Mouse (Mus musculus) midbrain, embryonic 10.5 days (tissue): Measurements from ENCODE around the gene Unc5cl. TPM values are rescaled to one million over a fixed set of nuclear protein-coding genes. Genes with fewer than 3 reads are reported as not detected.

Source experiments
- DNase-seq: peaks from one replicate; pipeline ENCODE4 v3.0.0-alpha.2; 2017; ENCODE audit warnings: low spot score
- H3K27ac ChIP-seq: fragments of 300-500 bp; sonication (generic); replicated peaks from 2 replicates; pipeline ENCODE4 v1.5.1; 2016; ENCODE audit warnings: mild to moderate bottlenecking
- H3K27me3 ChIP-seq: fragments of 300-500 bp; sonication (generic); 2 replicates; pipeline ENCODE4 v1.6.1; 2016; ENCODE audit warnings: low read depth, mild to moderate bottlenecking; ENCODE audit not compliant: poor library complexity, severe bottlenecking
- H3K36me3 ChIP-seq: fragments of 300-500 bp; sonication (generic); 2 replicates; pipeline ENCODE4 v1.6.1; 2016; ENCODE audit warnings: mild to moderate bottlenecking, moderate library complexity
- H3K4me1 ChIP-seq: fragments of 300-500 bp; sonication (generic); 2 replicates; pipeline ENCODE4 v1.6.1; 2016
- H3K4me3 ChIP-seq: fragments of 300-500 bp; sonication (generic); 2 replicates; pipeline ENCODE4 v1.5.1; 2016; ENCODE audit warnings: mild to moderate bottlenecking, moderate library complexity
- H3K9me3 ChIP-seq: fragments of 300-500 bp; sonication (generic); replicated peaks from 2 replicates; pipeline ENCODE4 v1.6.1; 2016; ENCODE audit warnings: mild to moderate bottlenecking
- WGBS: fragments of 180-500 bp; shearing (Covaris S2); methylation state at CpG from one replicate; pipeline ENCODE4 v1.1.7; 2016; 5-methylcytosine and 5-hydroxymethylcytosine counted together
- polyA plus RNA-seq: library from polyadenylated mRNA; unstranded; fragments of >200 nt; fragmentation: Nextera tagmentation; extraction: Ambion mirVana; gene quantifications from 2 replicates; pipeline ENCODE4 v1.2.1, GENCODE M21; 2016

Gene Unc5cl
- polyA plus RNA-seq, 1 experiment from 2014 or later, result not detected

DNA sequence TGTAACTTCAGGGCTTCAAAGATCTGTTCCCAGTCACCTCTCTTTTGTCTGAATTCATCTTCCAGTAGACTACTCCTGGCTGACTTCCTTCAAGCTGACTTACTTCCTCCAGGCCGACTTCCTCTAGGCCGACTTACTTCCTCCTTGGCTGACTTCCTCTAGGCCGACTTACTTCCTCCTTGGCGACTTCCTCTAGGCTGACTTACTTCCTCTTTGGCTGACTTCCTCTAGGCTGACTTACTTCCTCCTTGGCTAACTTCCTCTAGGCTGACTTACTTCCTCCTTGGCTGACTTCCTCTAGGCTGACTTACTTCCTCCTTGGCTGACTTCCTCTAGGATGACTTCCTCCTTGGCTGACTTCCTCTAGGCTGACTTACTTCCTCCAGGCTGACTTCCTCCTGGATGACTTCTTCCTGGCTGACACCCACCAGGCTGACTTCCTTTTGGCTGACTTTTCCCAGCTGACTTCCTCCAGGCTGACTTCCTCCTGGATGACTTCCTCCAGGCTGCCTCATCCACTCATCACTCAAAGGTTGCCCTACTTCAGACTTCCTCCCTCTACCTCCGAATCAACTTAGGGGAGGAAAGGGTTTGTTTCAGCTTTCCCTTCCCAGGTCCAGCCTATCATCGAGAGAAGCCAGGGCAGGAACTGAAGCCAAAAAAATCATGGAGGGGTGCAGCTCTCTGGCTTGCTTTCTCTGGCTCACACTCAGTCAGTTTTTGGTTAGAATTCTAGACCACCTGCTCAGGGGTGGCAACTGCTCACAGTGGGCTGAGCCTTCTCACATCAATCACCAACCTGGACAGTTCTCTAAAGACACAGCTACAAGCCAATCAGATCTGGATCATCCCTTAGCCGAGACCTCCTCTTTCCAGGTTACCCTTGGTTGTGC lies 103.4 kb downstream of the Unc5cl start:
- no peak overlapping the region for H3K4me3 ChIP-seq
- WGBS, result 90% methylated on average over 7 of the region's 7 CpGs
- H3K27ac ChIP-seq, result no peak overlapping the region
- no peaks in the 10 kb centered on the region for H3K27me3 ChIP-seq
- no peak for DNase-seq
- H3K4me1 ChIP-seq, result peaks cover 8% of the 10 kb centered on the region; the same call in 1 of the 2 replicates
- H3K36me3 ChIP-seq, result no peaks in the 10 kb centered on the region
- no peaks in the 10 kb centered on the region for H3K9me3 ChIP-seq

DNA sequence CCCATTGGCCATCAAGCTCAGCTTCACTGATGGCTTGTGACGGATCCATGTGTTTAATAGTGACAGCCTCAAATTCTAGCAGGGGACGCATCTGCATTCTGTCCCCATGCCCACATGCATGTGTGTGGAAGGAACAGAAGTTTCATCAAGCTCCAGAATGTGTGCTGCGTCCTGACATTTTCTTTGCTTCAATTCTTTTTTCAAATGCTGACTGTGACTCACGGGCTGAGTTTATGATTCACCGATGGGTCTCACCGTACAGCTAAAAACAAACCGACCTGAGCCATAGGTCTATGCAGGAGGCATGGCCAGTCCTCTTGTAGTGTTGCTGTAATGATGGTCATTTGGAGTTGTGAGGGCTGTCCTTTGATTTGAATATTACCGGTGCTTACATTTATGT lies 110.2 kb downstream of the Unc5cl start:
- WGBS, result 92% methylated on average over 8 of the region's 8 CpGs
- H3K9me3 ChIP-seq, result no peaks in the 10 kb centered on the region
- no peaks in the 10 kb centered on the region for H3K27me3 ChIP-seq
- H3K4me3 ChIP-seq, result no peak overlapping the region
- H3K27ac ChIP-seq, result no peak overlapping the region
- no peak for DNase-seq
- H3K36me3 ChIP-seq, result no peaks in the 10 kb centered on the region
- H3K4me1 ChIP-seq, result no peaks in the 10 kb centered on the region

DNA sequence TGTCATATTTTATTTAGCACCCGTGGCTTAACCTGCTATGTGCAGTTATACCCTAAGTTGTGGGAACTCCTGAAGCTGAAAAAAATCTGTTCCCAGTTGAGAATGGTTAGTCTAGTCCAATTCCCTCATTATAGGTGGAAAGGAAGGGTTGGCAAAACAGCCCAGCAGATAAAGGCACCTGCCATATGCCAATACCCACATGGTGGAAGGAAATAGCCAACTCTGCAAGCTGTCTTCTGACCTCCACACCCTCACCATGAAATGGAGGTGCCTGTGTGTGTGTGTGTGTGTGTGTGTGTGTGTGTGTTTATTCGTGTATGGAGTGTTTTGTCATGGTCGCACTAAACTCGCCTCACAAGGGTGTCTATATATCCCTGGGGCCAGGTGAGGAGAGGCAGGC lies 115.0 kb downstream of the Unc5cl start:
- WGBS, result 84% methylated on average over 4 of the region's 4 CpGs
- no peaks in the 10 kb centered on the region for H3K27me3 ChIP-seq
- no peaks in the 10 kb centered on the region for H3K36me3 ChIP-seq
- H3K4me3 ChIP-seq, result no peak overlapping the region
- no peaks in the 10 kb centered on the region for H3K9me3 ChIP-seq
- DNase-seq, result no peak
- no peak overlapping the region for H3K27ac ChIP-seq
- no peaks in the 10 kb centered on the region for H3K4me1 ChIP-seq

DNA sequence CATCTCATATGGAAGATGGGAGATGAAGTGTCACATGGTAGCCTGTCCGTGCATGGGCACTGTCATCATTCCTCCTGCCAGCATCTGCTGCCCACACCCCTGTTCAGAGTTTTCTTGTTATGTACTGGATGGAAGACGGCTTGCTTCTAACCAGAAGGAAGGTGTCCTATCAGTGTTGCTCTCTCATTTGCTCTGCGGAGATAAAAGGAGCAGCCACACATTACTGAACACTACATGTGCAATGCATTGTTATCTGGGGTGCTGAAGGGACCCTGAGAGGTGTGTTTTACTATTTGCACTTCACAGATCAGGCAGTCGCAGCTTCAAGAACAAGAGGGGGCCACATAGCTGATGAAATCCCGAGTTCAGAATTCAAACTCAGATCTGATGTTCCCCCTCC lies 126.5 kb downstream of the Unc5cl start:
- no peaks in the 10 kb centered on the region for H3K27me3 ChIP-seq
- H3K4me1 ChIP-seq, result peaks cover 9% of the 10 kb centered on the region; the same call in 1 of the 2 replicates
- H3K27ac ChIP-seq, result no peak overlapping the region
- WGBS, result 87% methylated on average over 5 of the region's 5 CpGs
- H3K4me3 ChIP-seq, result no peak overlapping the region
- H3K36me3 ChIP-seq, result no peaks in the 10 kb centered on the region
- DNase-seq, result no peak
- no peaks in the 10 kb centered on the region for H3K9me3 ChIP-seq

DNA sequence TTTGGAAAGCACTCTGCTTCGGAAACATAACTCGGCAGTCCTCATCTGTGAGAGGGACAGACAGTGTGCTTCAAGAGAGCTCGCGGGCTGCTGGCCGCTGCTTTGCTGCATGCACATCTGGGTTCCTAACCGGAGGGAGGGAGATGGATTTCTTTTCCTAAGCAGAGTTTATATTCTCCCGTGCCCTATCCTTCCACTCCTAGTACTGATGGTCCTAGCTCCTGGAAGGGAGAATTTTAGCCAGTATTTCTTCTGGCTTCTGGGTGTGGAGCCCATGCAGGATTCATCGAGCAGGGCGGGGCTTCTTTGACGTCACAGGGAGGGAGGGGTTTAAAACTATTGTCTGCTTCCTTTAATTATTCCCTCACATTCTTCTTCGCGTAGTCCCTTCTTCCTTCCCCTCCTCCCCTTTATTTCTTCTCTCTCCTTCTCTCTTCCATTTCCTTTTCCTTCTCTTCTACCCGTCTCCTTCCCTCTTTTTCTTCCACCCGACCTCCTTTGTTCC lies 127.8 kb downstream of the Unc5cl start:
- H3K36me3 ChIP-seq, result no peaks in the 10 kb centered on the region
- H3K4me3 ChIP-seq, result peak overlapping the region; percentile 38
- H3K27me3 ChIP-seq, result no peaks in the 10 kb centered on the region
- H3K27ac ChIP-seq, result no peak overlapping the region
- 52% methylated on average over 14 of the region's 14 CpGs for WGBS
- H3K9me3 ChIP-seq, result no peaks in the 10 kb centered on the region
- peaks cover 10% of the 10 kb centered on the region; the same call in 1 of the 2 replicates for H3K4me1 ChIP-seq
- no peak for DNase-seq

DNA sequence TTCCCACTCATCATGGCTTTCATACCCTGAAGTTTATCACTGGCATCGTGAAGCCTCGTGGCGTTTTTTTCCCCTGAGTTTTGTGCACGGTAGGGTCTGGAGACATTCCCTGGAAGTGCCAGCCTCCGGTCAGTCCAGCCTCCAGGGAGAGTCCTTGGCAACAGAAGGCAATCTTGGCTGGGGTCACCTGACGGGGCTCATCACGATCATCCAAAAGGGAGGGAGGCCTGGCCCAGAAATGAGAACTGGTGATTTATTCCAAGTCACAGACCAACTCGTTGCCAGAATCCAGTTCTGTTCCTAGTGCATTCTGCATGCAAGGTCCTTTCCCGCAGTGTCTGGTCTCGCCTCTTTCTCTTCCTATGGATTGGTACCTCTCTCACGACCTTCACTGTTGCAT lies 128.7 kb downstream of the Unc5cl start:
- no peaks in the 10 kb centered on the region for H3K36me3 ChIP-seq
- H3K27ac ChIP-seq, result no peak overlapping the region
- no peak for DNase-seq
- H3K9me3 ChIP-seq, result no peaks in the 10 kb centered on the region
- no peak overlapping the region for H3K4me3 ChIP-seq
- peaks cover 10% of the 10 kb centered on the region; the same call in 1 of the 2 replicates for H3K4me1 ChIP-seq
- no peaks in the 10 kb centered on the region for H3K27me3 ChIP-seq
- 90% methylated on average over 11 of the region's 11 CpGs for WGBS

DNA sequence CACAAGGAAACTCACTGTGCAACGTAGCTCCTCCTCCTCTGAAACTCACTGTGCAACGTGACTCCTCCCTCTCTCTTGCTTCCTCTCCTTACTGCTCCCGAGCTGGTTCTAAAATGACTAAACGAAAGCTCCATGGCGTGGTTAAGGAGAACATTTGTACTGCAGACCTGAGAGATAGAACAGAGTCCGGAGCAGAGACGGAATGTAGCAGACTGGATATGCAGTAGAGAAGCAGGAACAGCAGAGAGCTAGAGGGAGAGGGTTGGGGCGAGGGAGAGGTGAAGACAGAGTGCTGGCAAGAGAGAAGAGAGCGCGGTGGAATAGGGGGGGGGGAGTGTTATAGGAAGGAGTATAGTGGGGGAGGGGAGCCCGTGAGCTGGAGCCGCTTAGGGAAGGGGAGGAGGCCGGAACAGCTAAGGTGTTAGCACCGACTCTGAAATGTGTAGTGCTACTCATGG lies 131.2 kb downstream of the Unc5cl start:
- DNase-seq, result peak; percentile 34
- no peak overlapping the region for H3K27ac ChIP-seq
- no peaks in the 10 kb centered on the region for H3K27me3 ChIP-seq
- H3K9me3 ChIP-seq, result no peaks in the 10 kb centered on the region
- H3K4me3 ChIP-seq, result peak overlapping the region; percentile 39
- no peaks in the 10 kb centered on the region for H3K36me3 ChIP-seq
- 16% methylated on average over 14 of the region's 14 CpGs for WGBS
- H3K4me1 ChIP-seq, result peaks cover 10% of the 10 kb centered on the region; the same call in 1 of the 2 replicates

DNA sequence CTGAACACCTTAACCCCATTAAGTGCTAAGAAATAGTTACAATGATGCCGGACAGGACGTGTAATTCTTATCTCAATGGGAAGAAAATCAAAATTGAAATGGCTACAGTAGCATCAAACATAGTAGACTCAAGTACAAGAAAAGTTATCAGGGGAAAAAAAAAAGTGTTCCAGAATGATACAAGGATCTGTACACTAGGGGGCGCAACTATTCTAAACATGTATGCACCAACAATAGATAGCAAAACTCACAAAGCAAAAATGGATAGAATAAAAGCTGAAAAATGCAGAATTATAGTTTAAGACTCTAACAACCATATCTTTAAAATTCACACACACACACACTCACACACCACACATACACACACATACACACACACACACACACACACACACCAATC lies 134.0 kb downstream of the Unc5cl start:
- H3K27ac ChIP-seq, result no peak overlapping the region
- no peak for DNase-seq
- H3K4me1 ChIP-seq, result peaks cover 5% of the 10 kb centered on the region; the same call in 1 of the 2 replicates
- no peaks in the 10 kb centered on the region for H3K9me3 ChIP-seq
- H3K4me3 ChIP-seq, result no peak overlapping the region
- H3K27me3 ChIP-seq, result no peaks in the 10 kb centered on the region
- 56% methylated on average over 3 of the region's 3 CpGs for WGBS
- H3K36me3 ChIP-seq, result no peaks in the 10 kb centered on the region

Other genes starting within 250 kb of the Unc5cl start
- gene Trem1, start 222.1 kb upstream of the Unc5cl start, polyA plus RNA-seq, result not detected in 2 replicates
- not detected in 2 replicates for gene Trem3, start 207.1 kb upstream of the Unc5cl start, polyA plus RNA-seq
- gene Treml4, start 190.6 kb upstream of the Unc5cl start, polyA plus RNA-seq, result 0.20 and 0.32 TPM in 2 replicates
- gene Treml2, start 155.4 kb upstream of the Unc5cl start, polyA plus RNA-seq, result 0.24 and 0.53 TPM in 2 replicates
- 0.06 TPM in 1 of 2 replicates, not detected in the other for gene B430306N03Rik, start 138.8 kb upstream of the Unc5cl start, polyA plus RNA-seq
- gene Trem2, start 108.5 kb upstream of the Unc5cl start, polyA plus RNA-seq, result 1.7 and 2.3 TPM in 2 replicates
- 2.0 and 2.7 TPM in 2 replicates for gene Treml1, start 95.0 kb upstream of the Unc5cl start, polyA plus RNA-seq
- gene Nfya, start 45.0 kb upstream of the Unc5cl start, polyA plus RNA-seq, result 15.8 and 16.3 TPM in 2 replicates
- 102 and 113 TPM in 2 replicates for gene Oard1, start 44.9 kb upstream of the Unc5cl start, polyA plus RNA-seq
- gene Apobec2, start 22.0 kb upstream of the Unc5cl start, polyA plus RNA-seq, result 1.1 and 1.3 TPM in 2 replicates
- gene Tspo2, start 3.4 kb upstream of the Unc5cl start, polyA plus RNA-seq, result 0.43 TPM in 1 of 2 replicates, not detected in the other